In genomic region chr6:43661822-43662221, GRCm38 (mm10) we compare ENCODE assay signal across 22 mouse cellular contexts.
"Had no signal": no experiment of that assay in that cellular context is flagged by ENCODE, and none has a peak within 500 bp of the region (broad histone marks: within the 10 kb centered on the region; RNA-seq: fewer than 3 reads in every experiment).

No protein-coding gene starts in this region.

- H3K4me3 ChIP-seq: layer of hippocampus, adult 2 months; limb, embryonic 12.5 days; limb, embryonic 15.5 days; midbrain, embryonic 12.5 days; myocyte; neural tube, embryonic 13.5 days; stomach, embryonic 15.5 days had no signal

- H3K9me3 ChIP-seq: limb, embryonic 12.5 days; limb, embryonic 15.5 days; midbrain, embryonic 12.5 days; neural tube, embryonic 13.5 days; stomach, embryonic 15.5 days had no signal

- H3K27ac ChIP-seq: kidney, postnatal 0 days; layer of hippocampus, adult 2 months; limb, embryonic 12.5 days; limb, embryonic 15.5 days; midbrain, embryonic 12.5 days; neural tube, embryonic 13.5 days; stomach, embryonic 15.5 days had no signal

- DNase-seq: kidney, adult 18-20 months; kidney, adult 9 months; kidney, postnatal 25 days; left cerebral cortex, postnatal 4 days; lung, embryonic 14.5 days; lung, postnatal 36 days; retina, postnatal 1 day; right cerebral cortex, postnatal 25 days; spleen, adult 18-20 months; thymus, postnatal 25 days had no signal

- H3K4me1 ChIP-seq: limb, embryonic 12.5 days; limb, embryonic 15.5 days; stomach, embryonic 15.5 days had no signal

- H3K4me2 ChIP-seq: limb, embryonic 12.5 days; limb, embryonic 15.5 days; lung, embryonic 14.5 days; midbrain, embryonic 12.5 days; neural tube, embryonic 13.5 days; stomach, embryonic 15.5 days had no signal

- H3K27me3 ChIP-seq: limb, embryonic 12.5 days; limb, embryonic 15.5 days; midbrain, embryonic 12.5 days; neural tube, embryonic 13.5 days; stomach, embryonic 15.5 days had no signal

- ATAC-seq: inflammation-experienced regulatory T-cells, adult 6 months; intestine, embryonic 16.5 days; lung, postnatal 0 days; midbrain, embryonic 16.5 days had no signal

- H3K9ac ChIP-seq: limb, embryonic 12.5 days; limb, embryonic 15.5 days; lung, embryonic 14.5 days; midbrain, embryonic 12.5 days; neural tube, embryonic 13.5 days; stomach, embryonic 15.5 days had no signal

- H3K36me3 ChIP-seq: limb, embryonic 12.5 days; limb, embryonic 15.5 days; midbrain, embryonic 12.5 days; neural tube, embryonic 13.5 days; stomach, embryonic 15.5 days had no signal
